Mouse (Mus musculus) frontal cortex, postnatal 14 days (tissue): ENCODE measurements around the gene Cox7a2.

Source experiments
- DNase-seq, 2 experiments: peaks; one replicate each; pipeline ENCODE4 v3.0.0; 2022; ENCODE audit warnings: low spot score in 2 of 2

Gene Cox7a2

DNA sequence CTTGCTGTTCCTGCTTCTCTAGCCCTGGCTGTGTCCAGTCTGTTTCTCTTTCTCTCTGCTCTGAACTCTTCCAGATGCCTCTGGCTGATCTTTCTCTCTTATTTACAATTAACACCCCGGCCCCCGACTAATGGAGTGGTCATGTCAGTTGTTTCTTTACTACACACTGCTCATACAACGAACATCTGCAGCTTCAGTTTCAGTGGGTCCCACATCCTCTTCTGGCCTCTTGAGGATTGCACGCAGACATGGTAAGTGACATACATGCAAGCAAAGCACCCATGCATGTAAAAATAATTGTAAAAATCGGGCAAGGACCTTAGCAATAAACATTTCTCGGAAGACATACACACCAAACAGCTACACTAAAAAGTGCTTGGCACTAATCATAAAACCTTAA, 24.1 kb downstream of the Cox7a2 start:
- DNase-seq, result no peak

DNA sequence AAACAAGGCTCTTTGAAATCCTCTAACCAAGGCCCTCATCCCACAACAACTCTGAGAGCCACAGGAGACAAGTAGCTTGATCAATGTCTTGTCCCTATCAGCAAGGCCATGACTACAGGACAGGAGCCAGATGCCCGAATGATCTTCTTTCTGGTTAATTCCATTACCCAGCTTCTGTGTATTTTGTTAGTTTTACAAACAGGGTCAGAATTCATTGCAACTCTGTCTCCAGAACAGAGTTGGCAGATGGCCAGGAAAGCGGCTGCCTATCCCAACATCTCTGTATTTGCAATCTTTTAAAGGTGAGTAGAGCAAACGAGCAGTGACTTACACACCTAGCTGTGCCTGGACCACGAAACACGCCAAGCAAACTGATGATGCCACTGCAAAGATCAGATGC, 29.4 kb downstream of the Cox7a2 start:
- DNase-seq, result no peak

DNA sequence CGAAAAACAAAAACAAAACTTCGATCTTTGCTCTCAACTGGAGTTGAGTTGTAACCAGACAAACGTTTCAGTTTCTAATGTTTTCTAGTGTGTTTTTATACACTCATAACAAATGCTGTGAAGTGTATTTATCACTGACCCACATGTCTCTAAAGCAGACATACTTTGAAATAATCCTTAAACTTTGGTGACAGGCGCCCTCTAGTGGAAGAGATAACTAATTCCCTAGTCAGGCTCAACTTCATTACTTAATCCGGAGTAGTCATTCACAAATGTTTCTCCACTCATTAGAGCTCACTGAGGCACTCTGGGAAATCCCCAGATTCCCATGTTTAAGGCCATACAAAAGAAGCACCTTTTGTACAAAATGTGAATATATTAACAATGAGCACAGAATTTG, 36.6 kb downstream of the Cox7a2 start:
- no peak for DNase-seq

DNA sequence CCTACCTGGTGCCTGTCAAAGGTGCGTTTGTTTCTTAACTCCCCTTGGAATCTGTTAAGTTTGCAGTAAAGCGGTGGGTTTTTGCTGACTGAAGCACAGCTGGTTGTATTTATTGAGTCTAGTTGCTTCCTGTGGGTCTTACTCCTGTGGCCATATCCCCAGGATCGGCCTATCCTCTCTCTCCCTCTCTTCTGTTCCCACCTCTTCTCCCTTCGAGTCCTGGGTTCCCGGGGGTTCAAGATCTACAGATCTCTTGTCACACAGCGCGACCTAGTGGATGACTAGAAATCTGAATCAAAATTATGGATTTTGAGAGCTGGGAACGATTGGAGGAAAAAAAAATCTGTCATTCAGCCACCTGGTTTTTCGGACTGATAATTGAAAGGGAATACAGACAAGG, 38.6 kb downstream of the Cox7a2 start:
- DNase-seq, result peak in 1 of 2 experiments; percentile 46

DNA sequence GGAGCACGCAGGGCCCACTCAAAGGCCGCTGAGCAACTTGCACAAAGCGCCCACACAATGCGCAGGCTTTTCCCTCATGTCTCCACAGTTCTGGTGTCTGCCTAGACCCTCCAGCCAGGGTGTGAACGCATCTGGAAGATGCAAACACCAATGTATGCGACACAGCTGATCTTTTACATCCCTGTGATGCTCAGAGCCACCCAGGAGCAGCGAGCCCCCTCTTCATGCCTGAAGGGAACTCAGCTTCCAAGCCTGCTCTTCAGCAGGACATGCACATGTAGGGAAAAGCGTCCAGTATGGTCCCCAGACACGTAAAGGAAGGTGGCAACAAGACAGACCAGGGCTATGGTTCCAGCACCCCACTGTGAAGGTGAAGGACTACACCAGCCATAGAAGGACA, 39.5 kb downstream of the Cox7a2 start:
- DNase-seq, result no peak

DNA sequence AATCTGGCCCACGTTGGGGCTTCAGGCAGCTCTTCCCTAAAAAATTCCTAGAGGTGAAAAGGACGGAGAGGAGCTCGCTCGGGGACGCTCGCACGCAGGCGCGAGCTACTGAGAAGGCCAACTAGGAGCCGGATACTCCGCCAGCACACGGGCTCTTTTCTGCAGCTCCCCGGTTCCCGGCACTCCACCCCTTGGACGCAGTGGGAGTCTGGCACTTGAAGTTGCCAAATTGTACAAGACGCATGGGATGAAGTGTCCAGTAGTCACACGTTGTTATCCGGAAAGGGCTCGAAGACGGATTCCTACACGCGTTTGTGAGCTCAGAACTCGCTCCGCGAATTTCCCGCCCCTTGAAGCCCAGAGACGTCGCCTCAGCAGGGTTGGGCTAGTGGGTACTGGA, 40.2 kb downstream of the Cox7a2 start:
- DNase-seq, result no peak

DNA sequence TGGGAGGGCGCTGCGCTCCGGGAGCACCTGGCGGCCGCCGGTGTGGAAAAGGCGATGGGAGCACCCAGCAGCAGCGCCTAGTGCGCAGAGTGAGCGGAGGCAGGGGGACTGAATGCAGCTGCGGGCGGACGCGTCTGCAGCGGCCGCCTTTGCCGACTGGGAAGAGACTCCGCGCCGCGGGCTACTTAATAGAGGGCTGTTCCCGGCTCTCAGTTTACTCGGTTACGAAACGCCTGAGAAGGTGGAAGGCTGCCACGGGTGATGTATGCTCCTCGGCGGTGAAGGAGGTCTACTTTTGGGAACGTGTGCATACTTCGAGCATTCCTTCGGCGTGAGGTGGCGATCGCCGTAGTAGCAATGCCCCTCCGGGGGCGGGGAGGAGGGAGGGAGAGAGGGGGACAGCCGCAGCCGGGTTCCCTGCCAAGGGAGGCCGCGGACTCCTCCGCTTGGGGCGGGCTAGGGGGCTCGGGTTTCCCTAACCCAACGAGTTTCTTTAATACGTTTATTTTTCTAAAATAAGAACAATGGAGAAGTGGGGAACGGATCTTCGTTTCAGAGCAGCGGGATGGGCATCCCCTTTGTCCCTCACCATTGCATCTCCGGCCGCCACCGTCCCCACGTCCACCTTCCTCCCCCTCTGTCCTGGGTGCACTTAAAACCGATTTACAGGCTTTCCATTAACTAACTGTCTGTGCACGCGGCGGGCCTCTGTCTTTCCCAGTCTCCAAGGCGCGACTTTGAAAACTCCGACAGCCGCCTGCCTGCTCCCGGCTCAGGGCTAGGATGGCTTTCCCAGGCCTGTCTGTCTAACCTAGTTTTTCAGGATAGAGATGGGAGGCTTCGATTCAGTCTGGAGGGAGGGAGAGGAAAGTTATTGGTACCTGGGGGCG, 41.0 kb downstream of the Cox7a2 start, which contains the start of gene Col12a1:
Gene Col12a1, minus strand, starts transcription at position 351 of the 890 bp plus-strand sequence.
- peak in 1 of 2 experiments; percentile 26 for DNase-seq

DNA sequence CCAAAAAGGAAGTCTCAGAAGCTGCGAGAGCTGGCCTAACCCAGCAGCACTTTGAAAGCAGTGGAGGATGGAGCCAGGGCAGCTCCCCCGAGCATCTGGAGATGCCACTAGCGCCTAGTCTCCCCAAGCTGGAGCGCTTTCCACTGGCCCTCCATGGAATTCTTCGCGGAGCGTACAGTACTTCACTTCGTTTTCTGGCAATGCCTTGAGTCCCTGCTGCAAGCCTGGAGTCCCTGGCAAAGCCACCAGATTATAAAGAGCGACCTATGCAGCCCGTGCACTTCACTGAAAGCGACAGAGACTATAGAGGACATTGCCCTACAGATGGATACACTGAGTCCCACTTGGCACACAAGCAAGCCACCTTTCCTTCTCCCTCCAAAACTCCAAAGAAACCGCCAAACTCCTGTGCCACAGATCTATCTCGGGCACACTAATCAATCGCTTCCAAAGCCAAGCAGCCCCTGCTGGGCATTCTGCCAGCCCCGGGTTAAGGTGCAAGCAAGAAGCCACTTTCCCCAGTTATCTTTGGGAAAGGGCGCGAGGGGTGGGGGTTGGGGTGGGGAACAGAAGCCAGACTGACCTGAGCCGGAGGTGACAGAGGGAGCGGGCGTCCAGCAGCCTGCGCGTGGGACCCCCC, 41.7 kb downstream of the Cox7a2 start:
- peak in 1 of 2 experiments; percentile 11 for DNase-seq

DNA sequence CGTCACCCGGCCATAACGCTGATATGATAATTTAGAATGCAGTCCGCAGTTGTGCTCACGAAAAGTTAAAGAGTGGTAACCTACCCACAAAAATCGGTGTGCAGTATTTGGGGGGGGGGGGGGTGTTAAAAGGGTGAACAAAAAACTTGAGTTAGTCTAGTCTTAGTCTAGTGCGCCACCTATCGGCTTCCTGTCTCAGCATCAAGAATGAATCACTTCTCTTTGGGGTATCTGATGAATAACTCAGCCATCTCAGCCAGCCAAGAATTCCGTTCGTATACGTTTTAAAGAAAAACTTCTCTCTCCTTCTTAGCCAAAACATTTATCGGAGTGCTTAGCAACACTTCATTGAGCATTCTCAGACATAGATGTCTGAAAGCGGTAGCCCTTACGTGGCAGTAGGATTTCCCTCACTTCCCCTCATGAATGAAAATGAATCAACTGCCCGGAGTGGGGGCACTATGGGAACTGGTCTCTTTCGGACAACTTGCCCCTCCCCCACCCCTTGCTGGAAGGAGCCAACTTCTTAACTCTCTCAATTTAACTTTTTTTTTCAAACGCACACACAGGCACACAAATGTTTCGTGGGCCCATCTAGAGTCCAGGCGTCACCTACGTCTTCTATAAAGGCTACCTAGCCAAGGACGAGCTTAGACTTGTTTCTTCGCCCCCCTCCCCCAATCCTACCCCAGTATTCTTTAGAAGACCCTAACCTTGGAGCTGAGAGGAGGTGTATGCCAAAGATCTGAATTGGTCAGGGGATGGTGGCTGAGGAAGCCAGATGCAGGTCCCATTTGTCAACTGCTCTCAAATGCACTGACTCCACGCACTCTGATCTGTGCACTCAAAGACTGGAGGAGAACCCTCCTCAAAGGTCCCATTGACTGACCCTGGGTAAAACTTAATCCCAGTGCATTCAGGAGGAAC, 42.5 kb downstream of the Cox7a2 start:
- DNase-seq, result peak in 1 of 2 experiments; percentile 73

DNA sequence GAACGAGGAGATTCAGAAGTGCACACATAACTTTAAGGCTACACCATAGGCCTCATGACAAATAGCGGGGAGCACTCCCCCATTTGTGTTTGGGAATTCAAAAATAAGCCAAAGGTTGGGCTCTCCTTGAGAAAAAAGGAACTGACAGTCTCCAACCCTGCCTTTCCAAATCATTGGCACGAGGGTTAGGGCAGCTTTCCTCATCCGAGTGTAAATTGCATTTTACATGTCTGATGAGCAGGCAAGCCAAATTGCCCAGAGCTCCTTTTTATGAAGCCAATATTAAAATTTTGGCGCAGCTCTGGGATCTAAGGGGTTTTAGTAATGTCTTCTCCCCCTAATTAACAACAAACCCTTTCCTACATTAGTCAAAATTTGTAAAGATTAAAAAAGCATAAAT, 43.2 kb downstream of the Cox7a2 start:
- DNase-seq, result no peak

DNA sequence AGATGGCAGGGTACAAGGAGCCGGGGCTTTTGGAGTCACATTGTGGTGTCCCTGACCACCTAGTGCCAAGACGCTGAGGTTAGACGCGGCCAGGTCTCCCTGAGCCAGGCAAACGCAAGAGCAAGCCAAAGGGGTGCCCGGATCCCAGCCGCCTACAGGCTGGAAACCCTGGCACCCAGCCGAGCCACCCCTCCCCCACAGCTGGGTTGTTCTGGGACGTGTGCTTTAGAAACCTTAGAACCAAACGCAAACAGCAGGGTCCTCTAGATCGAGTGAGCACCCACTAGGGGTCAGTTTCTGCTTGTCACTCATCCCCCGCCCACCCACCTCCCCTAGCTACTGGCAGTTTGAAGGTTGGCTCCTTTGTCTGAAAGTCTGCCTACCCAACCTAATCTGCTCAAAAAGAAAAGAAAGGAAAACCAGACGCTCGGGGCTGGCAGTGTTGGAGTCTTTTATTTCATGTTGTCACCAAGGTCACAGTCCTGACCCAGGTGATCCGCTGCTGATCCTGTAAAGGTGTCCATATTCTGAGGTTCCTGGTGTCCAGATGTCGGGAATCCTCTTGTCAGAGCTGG, 45.1 kb downstream of the Cox7a2 start:
- peak in 1 of 2 experiments; percentile 34 for DNase-seq
